Mouse (Mus musculus) cerebellum, postnatal 10 days (tissue): ENCODE data around the gene Rabep1.
A peak's percentile ranks its signal among the peaks of the same experiment; 100 is the strongest.

Experiments
- DNase-seq, 2 experiments: peaks; one replicate each; pipeline ENCODE4 v3.0.0; 2021; ENCODE audit warnings: mixed read lengths in 2 of 2

The Rabep1 gene

DNA sequence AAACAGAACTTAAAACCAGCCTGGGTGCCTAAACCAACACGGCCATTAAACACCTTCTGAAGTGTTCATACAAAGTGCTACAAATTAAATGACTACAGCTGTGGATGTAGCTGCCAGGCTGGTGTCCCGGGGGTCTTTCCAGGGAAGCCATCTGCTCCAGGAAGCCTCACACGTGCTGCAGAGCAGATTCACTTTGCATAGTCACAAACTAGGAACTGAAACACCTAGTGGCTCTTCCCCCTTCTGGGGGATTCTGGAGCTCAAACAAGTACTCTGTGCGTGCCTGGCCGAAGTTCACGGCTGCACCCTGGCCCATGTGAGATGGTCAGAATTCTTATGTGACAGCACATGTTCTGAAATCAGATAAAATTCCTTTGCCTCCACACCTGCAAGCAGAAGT is 135.7 kb downstream of the Rabep1 start:
- DNase-seq = no peak

DNA sequence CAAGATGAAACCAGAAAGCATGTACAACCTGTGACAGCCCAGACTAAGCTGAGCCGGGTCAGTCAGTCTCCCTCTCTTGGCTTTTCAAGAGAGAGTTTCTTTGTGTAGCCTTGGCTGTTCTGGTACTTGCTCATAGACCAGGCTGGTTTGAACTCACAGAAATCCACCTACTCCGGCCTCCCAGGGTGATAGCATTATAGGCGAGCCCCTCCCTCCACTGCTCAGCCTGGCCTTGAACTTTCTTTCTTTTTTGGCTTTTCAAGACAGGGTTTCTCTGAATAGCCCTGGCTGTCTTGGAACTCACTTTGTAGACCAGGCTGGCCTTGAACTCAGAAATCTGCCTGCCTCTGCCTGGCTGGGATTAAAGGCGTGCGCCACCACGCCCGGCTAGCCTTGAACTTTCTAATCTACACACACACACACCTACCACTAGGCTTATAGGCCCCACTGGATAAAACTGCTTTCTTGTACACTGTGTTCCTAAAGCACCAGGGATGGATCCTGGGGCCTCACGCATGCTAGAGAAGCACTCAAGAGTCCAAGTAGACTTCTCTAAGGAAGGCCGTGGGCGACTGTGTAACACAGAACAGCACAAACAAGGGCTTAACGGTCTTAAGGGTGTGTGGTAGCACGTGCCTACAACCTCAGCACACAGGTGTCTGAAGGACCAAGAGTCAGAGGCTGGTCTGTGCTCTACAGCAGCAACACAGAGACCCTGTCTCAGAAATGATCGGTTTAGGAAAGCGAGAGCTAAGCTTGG is 136.4 kb downstream of the Rabep1 start:
- no peak for DNase-seq

DNA sequence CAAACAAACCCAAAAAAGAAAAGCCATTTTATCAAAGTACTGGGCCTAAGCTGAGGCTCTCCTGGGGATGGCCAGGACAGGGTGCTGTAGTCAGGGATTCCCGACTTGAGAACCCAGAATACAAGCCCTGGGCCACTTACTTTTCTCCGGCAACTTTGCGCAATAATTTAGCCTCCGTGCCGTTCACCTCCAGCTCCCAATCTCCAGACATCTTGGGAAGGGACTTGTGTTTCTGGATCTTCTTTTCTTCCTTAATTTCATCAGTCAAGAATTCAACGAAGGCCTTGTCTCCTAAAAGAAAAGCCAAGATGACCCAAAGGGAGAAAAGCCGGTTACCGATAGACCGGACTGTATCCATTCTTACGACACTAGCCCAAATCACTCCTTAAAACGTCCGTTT is 137.5 kb downstream of the Rabep1 start:
- DNase-seq = no peak

DNA sequence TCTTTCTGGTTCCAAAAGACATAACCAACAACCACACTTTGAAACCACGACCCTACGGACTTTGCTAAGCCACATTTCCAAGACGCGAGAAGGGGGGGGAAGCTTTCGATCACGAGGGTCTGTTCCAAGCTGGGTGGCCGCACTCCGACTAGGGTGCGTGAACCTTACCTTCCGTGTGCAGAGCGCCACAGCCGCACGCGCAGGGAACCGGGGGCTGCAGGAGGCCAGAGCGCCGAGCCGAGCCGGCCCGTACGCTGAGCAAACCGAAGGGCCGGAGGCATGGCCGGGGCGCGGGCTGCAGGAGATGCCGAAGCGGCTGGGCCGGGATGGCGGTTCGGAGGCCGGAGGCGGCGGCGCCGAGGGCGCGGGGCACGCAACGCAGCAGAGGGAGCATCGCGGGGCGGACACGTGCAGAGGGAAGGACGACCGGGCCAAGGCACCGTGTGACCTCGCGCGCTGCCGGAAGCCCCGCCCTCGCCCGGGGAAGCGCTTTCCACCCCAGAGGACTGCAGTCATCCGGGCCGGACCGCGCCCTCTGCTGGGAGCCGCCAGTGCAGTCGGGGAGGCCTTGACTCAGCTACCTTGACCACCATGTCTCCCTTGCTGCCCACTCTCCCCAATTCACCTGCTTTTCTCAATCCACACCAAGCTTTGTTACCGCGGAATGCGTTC is 138.1 kb downstream of the Rabep1 start, which contains the start of gene C1qbp:
Gene C1qbp (minus strand): TSS at position 470 of the 672 bp plus-strand sequence.
- peak; percentile 99 to 100 for DNase-seq
